Mouse (Mus musculus): ENCODE data around the gene Tpst1. TPM values are rescaled to one million over a fixed set of nuclear protein-coding genes. Genes with fewer than 3 reads are reported as not detected.

Gene Tpst1
- polyA plus RNA-seq, 1 experiment from 2014 or later, result 72.5 TPM

- Histone ChIP-seq H3K4me2 (no peak overlapping the region), H3K27me3 (no peaks in the 10 kb centered on the region), H3K9me3 (replicated peaks) (no peaks in the 10 kb centered on the region), H3K9ac (no peak overlapping the region), H3K4me1 (no peaks in the 10 kb centered on the region), H3K4me3 (replicated peaks) (no peak overlapping the region), H3K36me3 (peaks cover 18% of the 10 kb centered on the region; the same call in 1 of the 2 replicates), H3K27ac (no peak overlapping the region)
- 90% methylated on average over 3 of the region's 3 CpGs for WGBS
- ATAC-seq (replicated peaks; ENCODE audit: low FRiP score), result no peak
Observed at GRCm38 (mm10) chr5:130109348-130109747, 36.2 kb downstream of the Tpst1 start.

DNA sequence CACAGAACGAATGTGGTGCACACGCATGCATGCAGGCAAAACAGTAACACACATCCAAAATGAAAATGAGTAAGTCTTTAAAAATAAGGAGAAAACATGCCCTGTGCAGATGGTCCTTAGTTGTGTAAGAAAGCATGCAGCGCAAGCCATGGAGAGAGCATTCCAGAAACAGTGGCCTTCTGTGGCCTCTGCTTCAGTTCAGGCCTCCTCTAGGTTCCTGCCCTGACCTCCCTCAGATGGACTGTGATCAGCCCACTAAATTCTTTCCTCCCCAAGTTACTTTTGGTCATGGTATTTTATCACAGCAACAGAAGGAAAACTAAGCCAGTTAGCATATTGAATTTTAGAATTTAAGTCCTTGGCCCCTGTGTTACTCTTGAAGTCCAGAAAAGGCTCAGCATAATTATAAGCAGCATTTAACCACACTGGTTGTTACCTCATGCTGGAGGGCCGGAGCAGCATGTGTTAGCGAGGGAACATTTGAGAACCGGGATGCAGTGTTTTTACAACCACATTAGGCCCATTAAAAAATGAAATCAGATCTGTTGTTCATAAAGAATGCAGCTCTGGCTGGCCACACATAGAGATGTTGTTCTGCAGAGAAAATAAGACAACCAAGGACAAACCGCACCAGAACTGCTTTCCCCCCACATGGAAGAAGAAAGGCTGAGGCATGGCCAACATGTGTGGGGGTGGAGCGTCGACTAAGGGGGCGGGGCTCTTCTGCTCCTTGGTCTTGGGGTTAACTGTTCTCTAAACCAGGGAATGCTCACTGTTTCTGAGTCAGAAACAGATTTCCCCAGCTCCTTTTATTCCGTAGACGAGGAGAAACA, 37.7 kb downstream of the Tpst1 start:
- Histone ChIP-seq H3K27ac (peak overlapping the region; percentile 33; the same call in 1 of the 2 replicates), H3K9ac (no peak overlapping the region), H3K27me3 (no peaks in the 10 kb centered on the region), H3K9me3 (replicated peaks) (no peaks in the 10 kb centered on the region), H3K4me1 (no peaks in the 10 kb centered on the region), H3K36me3 (peaks cover 18% of the 10 kb centered on the region), H3K4me2 (no peak overlapping the region), H3K4me3 (replicated peaks) (no peak overlapping the region)
- no peak for ATAC-seq (replicated peaks; ENCODE audit: low FRiP score)
- WGBS, result 68% methylated on average over 12 of the region's 12 CpGs

DNA sequence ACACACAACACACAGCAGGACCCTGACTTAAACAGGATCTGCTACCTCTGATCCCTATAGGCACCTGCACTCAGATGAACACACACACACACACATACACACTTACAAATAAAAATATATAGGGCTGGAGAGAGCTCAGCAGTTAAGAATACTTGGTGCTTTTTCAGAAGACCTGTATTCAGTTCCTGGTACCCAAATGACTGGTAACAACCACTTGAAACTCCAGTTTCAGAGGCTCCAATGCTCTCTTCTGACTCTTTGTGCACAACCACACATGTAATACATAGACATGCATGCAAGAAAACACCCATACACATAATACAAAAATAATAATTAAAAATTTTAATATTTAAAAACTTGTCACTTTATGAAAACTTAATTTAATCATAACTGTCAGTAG, 39.5 kb downstream of the Tpst1 start:
- H3K36me3 ChIP-seq, result peaks cover 25% of the 10 kb centered on the region

DNA sequence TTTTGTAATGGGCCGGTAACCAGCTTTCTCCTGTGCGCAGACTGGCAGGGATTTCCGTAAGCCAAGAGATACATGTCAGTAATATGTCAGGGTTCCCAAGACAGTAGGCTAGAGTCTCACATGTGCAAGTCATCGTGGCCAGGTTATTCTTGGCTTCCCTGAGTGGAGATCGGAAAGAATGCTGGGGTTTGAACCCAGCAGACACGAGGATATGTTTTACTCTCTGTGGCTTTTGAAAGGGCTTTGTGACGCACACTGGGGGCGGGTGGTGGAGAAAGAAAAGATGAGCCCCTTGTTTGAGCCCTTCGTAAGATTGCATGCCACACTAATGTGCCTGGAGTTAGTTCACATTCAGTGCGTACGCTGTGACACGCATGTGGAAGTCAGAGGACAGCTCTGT, 43.0 kb downstream of the Tpst1 start:
- Histone ChIP-seq H3K9ac (no peak overlapping the region), H3K36me3 (peaks cover 21% of the 10 kb centered on the region), H3K9me3 (replicated peaks) (no peaks in the 10 kb centered on the region), H3K4me2 (no peak overlapping the region), H3K27ac (no peak overlapping the region), H3K27me3 (no peaks in the 10 kb centered on the region), H3K4me1 (peaks cover 17% of the 10 kb centered on the region), H3K4me3 (replicated peaks) (no peak overlapping the region)
- 89% methylated on average over 12 of the region's 12 CpGs for WGBS
- no peak for ATAC-seq (replicated peaks; ENCODE audit: low FRiP score)

More for the DNA sequence above, 39.5 kb downstream of the Tpst1 start:
- Histone ChIP-seq H3K9me3 (replicated peaks) (no peaks in the 10 kb centered on the region), H3K27ac (no peak overlapping the region), H3K4me2 (no peak overlapping the region), H3K9ac (no peak overlapping the region), H3K4me1 (no peaks in the 10 kb centered on the region), H3K27me3 (no peaks in the 10 kb centered on the region), H3K4me3 (replicated peaks) (no peak overlapping the region)
- ATAC-seq (replicated peaks; ENCODE audit: low FRiP score), result no peak

DNA sequence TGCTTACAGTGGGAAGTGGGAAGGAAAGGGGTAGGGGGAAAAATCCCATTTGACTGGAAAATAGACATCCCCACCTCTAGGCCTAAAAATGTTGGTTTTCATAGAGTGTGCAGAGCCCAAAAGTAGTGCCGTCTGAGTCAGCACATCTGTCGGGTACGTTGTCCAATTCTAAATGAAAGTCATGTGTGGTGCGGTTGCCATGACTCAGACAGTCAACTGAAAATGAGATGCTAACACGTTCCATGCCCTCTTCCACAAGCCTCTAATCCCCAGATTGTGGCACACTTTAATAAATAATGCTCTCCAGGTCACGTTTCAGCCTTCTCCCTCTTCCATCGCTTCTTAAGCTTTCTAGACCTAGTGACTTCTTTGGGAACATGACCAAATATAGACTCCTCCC, 43.7 kb downstream of the Tpst1 start:
- no peak overlapping the region for H3K9ac ChIP-seq
- H3K27me3 ChIP-seq, result no peaks in the 10 kb centered on the region
- peaks cover 21% of the 10 kb centered on the region for H3K36me3 ChIP-seq
- peaks cover 17% of the 10 kb centered on the region for H3K4me1 ChIP-seq
- no peak for ATAC-seq (replicated peaks; ENCODE audit: low FRiP score)
- H3K4me2 ChIP-seq, result no peak overlapping the region
- H3K27ac ChIP-seq, result no peak overlapping the region
- whole genome bisulfite sequencing, result 87% methylated on average over 7 of the region's 7 CpGs
- H3K9me3 ChIP-seq (replicated peaks), result no peaks in the 10 kb centered on the region
- H3K4me3 ChIP-seq (replicated peaks), result no peak overlapping the region

DNA sequence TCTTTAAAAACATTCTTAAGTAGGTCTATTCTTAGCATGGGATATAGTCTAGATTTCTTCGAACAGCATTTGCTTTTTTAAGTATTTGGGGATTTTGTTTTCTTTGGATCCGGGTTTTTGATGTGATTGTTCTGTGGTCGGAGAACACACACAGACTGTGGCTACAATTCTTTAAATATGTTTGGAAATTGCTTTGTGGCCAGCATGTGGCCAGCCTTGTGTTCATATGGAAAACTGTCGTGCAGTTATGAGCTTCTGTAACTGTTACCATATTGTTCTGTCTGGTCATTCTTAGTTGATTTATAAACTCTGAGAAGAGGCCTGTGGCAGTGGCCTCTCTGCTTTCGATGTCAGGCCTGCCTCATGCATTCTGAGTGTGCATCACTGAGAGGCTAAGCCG, 44.8 kb downstream of the Tpst1 start:
- H3K27ac ChIP-seq, result peak overlapping the region; percentile 29
- WGBS, result 61% methylated on average over 6 of the region's 6 CpGs
- H3K9ac ChIP-seq, result no peak overlapping the region
- H3K36me3 ChIP-seq, result peaks cover 21% of the 10 kb centered on the region
- H3K9me3 ChIP-seq (replicated peaks), result no peaks in the 10 kb centered on the region
- H3K4me2 ChIP-seq, result no peak overlapping the region
- no peaks in the 10 kb centered on the region for H3K27me3 ChIP-seq
- peaks cover 17% of the 10 kb centered on the region for H3K4me1 ChIP-seq
- H3K4me3 ChIP-seq (replicated peaks), result no peak overlapping the region
- no peak for ATAC-seq (replicated peaks; ENCODE audit: low FRiP score)

DNA sequence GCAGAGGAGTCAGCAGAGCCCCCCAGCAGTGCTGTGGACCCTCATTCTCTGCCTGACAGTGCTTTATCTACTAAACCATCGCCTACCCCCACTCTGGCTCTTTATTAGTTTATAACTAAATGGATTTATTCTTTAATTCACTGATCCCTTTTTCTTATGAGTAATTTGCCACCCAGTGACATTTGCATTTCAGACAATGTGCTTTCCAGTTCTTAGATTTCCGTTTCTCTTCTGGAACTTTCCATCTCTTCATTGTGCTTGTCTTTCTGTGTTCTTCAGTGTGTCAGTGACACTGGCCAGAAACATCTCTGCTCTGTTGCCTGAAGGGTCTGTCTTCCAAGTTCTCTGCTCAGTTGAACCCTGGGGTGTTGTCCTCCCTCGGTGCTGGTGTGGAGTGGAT, 46.1 kb downstream of the Tpst1 start:
- Histone ChIP-seq H3K4me1 (peaks cover 17% of the 10 kb centered on the region), H3K4me3 (replicated peaks) (no peak overlapping the region), H3K27me3 (no peaks in the 10 kb centered on the region), H3K9me3 (replicated peaks) (no peaks in the 10 kb centered on the region), H3K27ac (no peak overlapping the region), H3K9ac (no peak overlapping the region), H3K4me2 (no peak overlapping the region), H3K36me3 (peaks cover 20% of the 10 kb centered on the region)
- 83% methylated on average over 3 of the region's 3 CpGs for WGBS
- no peak for ATAC-seq (replicated peaks; ENCODE audit: low FRiP score)

DNA sequence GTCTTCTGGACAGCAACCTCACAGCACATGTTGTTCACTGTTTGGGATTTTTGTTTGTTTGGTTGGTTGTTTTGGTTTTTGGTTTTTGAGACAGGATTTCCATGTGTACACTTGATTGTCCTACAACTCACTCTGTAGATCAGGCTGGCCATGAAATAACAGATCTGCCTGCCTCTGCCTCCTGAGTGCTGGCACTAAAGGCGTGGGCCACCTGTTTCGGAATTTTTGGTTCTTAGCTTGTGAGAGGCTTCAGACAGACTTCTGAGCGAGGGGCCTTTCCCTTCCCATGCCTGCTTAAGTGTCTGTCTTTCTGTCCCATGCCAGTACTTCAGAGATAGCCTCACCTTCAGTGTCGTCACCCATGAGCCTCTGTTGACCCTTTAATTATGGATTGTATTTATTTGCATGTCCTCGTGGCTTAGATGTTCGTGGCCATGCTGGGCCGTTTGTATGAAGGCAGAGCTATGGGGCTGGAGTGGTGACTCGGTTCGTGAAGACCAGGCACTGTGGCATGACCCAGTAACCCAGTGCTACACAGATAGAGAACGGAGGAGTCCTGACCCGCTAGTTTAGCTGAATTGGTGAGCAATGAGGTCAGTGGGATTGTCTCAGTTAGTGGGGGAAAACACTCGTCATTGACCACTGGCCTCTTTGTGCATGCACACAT, 47.1 kb downstream of the Tpst1 start:
- no peaks in the 10 kb centered on the region for H3K27me3 ChIP-seq
- no peak overlapping the region; the same call in 1 of the 2 replicates for H3K27ac ChIP-seq
- H3K4me1 ChIP-seq, result peaks cover 17% of the 10 kb centered on the region
- H3K4me3 ChIP-seq (replicated peaks), result no peak overlapping the region
- no peak for ATAC-seq (replicated peaks; ENCODE audit: low FRiP score)
- H3K4me2 ChIP-seq, result no peak overlapping the region
- no peaks in the 10 kb centered on the region for H3K9me3 ChIP-seq (replicated peaks)
- peaks cover 10% of the 10 kb centered on the region; the same call in 1 of the 2 replicates for H3K36me3 ChIP-seq
- WGBS, result 84% methylated on average over 12 of the region's 12 CpGs
- no peak overlapping the region for H3K9ac ChIP-seq

DNA sequence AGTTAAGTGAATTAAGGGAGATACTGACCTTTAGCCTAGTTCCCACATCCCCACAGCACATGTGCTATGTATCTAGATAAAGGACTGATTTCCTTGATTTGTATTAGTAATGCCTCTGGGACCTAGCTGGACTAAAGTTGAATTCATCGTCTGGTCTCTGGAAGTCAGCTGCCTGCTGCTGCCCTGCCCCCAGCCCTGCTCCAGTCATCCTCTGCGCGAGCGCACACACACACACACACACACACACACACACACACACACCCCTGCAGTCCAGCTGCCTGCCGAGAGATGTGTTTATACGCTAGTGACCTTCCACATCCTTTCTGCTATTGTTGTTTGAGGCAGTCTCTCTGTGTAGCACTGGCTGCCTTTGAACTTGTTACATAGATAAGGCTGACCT, 47.8 kb downstream of the Tpst1 start:
- Histone ChIP-seq H3K4me3 (replicated peaks) (no peak overlapping the region), H3K4me2 (no peak overlapping the region), H3K36me3 (peaks cover 7% of the 10 kb centered on the region; the same call in 1 of the 2 replicates), H3K27ac (no peak overlapping the region; the same call in 1 of the 2 replicates), H3K27me3 (no peaks in the 10 kb centered on the region), H3K9ac (no peak overlapping the region), H3K4me1 (peaks cover 17% of the 10 kb centered on the region), H3K9me3 (replicated peaks) (no peaks in the 10 kb centered on the region)
- ATAC-seq (replicated peaks; ENCODE audit: low FRiP score), result peak; percentile 56; the same call in 1 of the 2 replicates
- WGBS, result 49% methylated on average over 6 of the region's 6 CpGs

DNA sequence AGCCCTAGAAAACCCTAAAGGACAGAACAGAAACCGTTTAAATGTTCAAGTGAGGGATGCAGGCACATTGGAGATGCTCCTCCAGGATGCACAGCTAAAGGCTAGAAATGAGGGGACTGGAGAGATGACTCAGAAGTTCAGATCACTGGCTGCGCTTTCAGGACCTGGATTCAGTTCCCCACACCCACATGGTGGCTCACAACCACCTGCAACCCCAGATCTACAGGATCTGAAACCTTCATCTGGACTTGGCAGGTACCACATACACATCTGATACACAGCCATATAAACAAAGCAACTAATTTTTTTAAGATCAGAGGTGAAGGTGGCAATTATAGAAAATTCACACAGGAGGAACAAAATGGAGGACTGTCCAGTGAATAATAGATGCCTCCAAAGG, 49.2 kb downstream of the Tpst1 start:
- Histone ChIP-seq H3K27me3 (no peaks in the 10 kb centered on the region), H3K36me3 (no peaks in the 10 kb centered on the region), H3K4me3 (replicated peaks) (no peak overlapping the region), H3K27ac (no peak overlapping the region), H3K4me1 (peaks cover 17% of the 10 kb centered on the region), H3K9me3 (replicated peaks) (no peaks in the 10 kb centered on the region), H3K4me2 (no peak overlapping the region), H3K9ac (no peak overlapping the region)
- 93% methylated on average over 2 of the region's 2 CpGs for WGBS
- ATAC-seq (replicated peaks; ENCODE audit: low FRiP score), result no peak

DNA sequence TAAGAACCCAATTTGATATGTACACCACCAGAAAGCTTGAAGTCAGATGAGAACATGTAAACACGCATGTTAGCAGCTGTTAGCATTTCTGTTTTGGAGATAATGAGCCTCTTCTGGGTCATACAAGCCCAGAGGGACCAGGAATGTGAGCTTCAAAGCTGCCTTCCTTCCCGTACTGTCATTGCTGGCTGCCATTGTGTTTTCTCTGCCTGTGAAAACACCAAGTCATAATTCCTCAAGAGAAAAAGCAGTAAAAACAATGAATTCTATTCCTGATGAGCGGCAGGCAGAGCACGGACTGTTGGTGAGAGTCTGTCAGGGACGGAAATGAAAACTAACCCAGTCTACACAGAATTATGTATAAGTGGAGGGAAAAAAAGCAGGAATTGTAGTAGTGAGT, 51.1 kb downstream of the Tpst1 start:
- H3K4me3 ChIP-seq (replicated peaks), result no peak overlapping the region
- no peak for ATAC-seq (replicated peaks; ENCODE audit: low FRiP score)
- H3K9me3 ChIP-seq (replicated peaks), result no peaks in the 10 kb centered on the region
- peaks cover 13% of the 10 kb centered on the region for H3K4me1 ChIP-seq
- no peak overlapping the region for H3K9ac ChIP-seq
- H3K27me3 ChIP-seq, result no peaks in the 10 kb centered on the region
- no peaks in the 10 kb centered on the region for H3K36me3 ChIP-seq
- no peak overlapping the region for H3K4me2 ChIP-seq
- 46% methylated on average over 5 of the region's 5 CpGs for WGBS
- peak overlapping the region; percentile 66 for H3K27ac ChIP-seq

- Histone ChIP-seq H3K4me2 (no peak overlapping the region), H3K27ac (no peak overlapping the region; the same call in 1 of the 2 replicates), H3K9ac (no peak overlapping the region), H3K36me3 (peaks cover 17% of the 10 kb centered on the region; the same call in 1 of the 2 replicates), H3K4me3 (replicated peaks) (no peak overlapping the region), H3K4me1 (0 out of 2 replicates have a peak, but pooled peaks cover 2% of the 10 kb centered on the region), H3K27me3 (no peaks in the 10 kb centered on the region), H3K9me3 (replicated peaks) (no peaks in the 10 kb centered on the region)
- WGBS, result 60% methylated on average over 11 of the region's 11 CpGs
- ATAC-seq (replicated peaks; ENCODE audit: low FRiP score), result no peak
Observed at GRCm38 (mm10) chr5:130128686-130129523, 55.8 kb downstream of the Tpst1 start.
